14 mouse cellular contexts compared by ENCODE assay signal in the genomic region with DNA sequence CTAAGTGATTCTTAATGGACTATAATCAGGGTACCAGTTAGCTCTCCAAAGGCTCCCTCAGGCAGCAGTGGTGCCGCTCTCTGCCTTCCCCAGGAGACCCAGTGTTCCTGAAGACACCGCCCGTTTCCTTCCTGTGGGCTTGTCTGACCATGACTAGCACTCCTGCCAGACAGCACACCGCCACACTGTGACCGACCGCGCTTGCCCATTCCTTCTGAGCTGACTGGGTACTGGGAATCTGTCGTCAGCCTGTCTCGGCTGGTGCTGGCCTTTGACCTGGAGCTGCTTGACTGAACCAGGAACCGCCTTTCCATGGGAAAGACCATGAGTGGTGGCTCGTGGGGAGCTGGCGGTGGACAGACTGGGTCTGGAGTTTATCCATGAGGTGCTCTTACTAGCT. TPM values are rescaled to one million over a fixed set of nuclear protein-coding genes. Genes with fewer than 3 reads are reported as not detected.
DNase-seq lines count a peak whose midpoint lies in the region; ATAC-seq and TF ChIP-seq lines count a peak whose summit lies in the region.
"Had no signal": no experiment of that assay in that cellular context is flagged by ENCODE, and none has a peak within 500 bp of the region (broad histone marks: within the 10 kb centered on the region; RNA-seq: fewer than 3 reads in every experiment).

No protein-coding gene starts in this region.

- 70% methylated on average over 12 of the region's 12 CpGs for WGBS in liver, embryonic 11.5 days
- 49% methylated on average over 12 of the region's 12 CpGs for WGBS in heart, embryonic 11.5 days (ENCODE audit: insufficient replicate concordance)
- 35% methylated on average over 12 of the region's 12 CpGs for WGBS in kidney, postnatal 0 days
- 88% methylated on average over 12 of the region's 12 CpGs for WGBS in forebrain, embryonic 11.5 days

- no peak overlapping the region for H3K9ac ChIP-seq in liver, embryonic 11.5 days (ENCODE audit: low read depth, low read length)
- no peak overlapping the region for H3K9ac ChIP-seq in heart, embryonic 11.5 days (ENCODE audit: low read depth, low read length)
- no peak overlapping the region for H3K9ac ChIP-seq in kidney, postnatal 0 days (ENCODE audit: low read depth, low read length)
- no peak overlapping the region for H3K9ac ChIP-seq in forebrain, embryonic 11.5 days (ENCODE audit: low read length)
- H3K9ac ChIP-seq: hindbrain, embryonic 15.5 days; limb, embryonic 15.5 days had no signal

- no peak overlapping the region for H3K4me3 ChIP-seq in liver, embryonic 11.5 days (ENCODE audit: low read depth, low read length)
- H3K4me3 ChIP-seq in heart, embryonic 11.5 days (ENCODE audit: low read depth, low read length) = no peak overlapping the region
- no peak overlapping the region for H3K4me3 ChIP-seq in kidney, postnatal 0 days (replicated peaks; ENCODE audit: low read depth, low read length)
- H3K4me3 ChIP-seq in forebrain, embryonic 11.5 days (ENCODE audit: low read depth, low read length) = no peak overlapping the region
- H3K4me3 ChIP-seq: hindbrain, embryonic 15.5 days; limb, embryonic 15.5 days had no signal

- ATAC-seq in liver, embryonic 11.5 days (replicated peaks; ENCODE audit: low FRiP score) = no peak
- peak; percentile 42; the same call in 1 of the 2 replicates for ATAC-seq in heart, embryonic 11.5 days (replicated peaks; ENCODE audit: insufficient number of reproducible peaks, low FRiP score, low TSS enrichment)
- peak; percentile 83 for ATAC-seq in kidney, postnatal 0 days (replicated peaks; ENCODE audit: low FRiP score, low read depth)
- ATAC-seq in forebrain, embryonic 11.5 days (replicated peaks; ENCODE audit: low FRiP score) = no peak
- ATAC-seq: CD4-positive, CD25-positive, alpha-beta regulatory T cell, adult 4 months; Patski had no signal

- H3K4me1 ChIP-seq in liver, embryonic 11.5 days (replicated peaks; ENCODE audit: control insufficient read depth, insufficient read depth, low read length) = no peaks in the 10 kb centered on the region
- peaks cover 4% of the 10 kb centered on the region; the same call in 1 of the 2 replicates for H3K4me1 ChIP-seq in heart, embryonic 11.5 days (ENCODE audit: control insufficient read depth, insufficient read depth, low read length)
- H3K4me1 ChIP-seq in kidney, postnatal 0 days (replicated peaks; ENCODE audit: insufficient read depth, low read length) = no peaks in the 10 kb centered on the region
- no peaks in the 10 kb centered on the region for H3K4me1 ChIP-seq in forebrain, embryonic 11.5 days (replicated peaks; ENCODE audit: control insufficient read depth, insufficient read depth, low read length)
- H3K4me1 ChIP-seq: hindbrain, embryonic 15.5 days; limb, embryonic 15.5 days had no signal

- peak; percentile 25 for DNase-seq in liver
- DNase-seq in liver, embryonic 11.5 days (ENCODE audit: low spot score) = no peak
- DNase-seq in kidney, postnatal 0 days (ENCODE audit: low spot score) = peak; percentile 67
- DNase-seq in lung, postnatal 4 days = peak; percentile 37 to 53
- DNase-seq in ovary, postnatal 10 days (ENCODE audit: low spot score) = no peak
- DNase-seq in forebrain, embryonic 11.5 days (ENCODE audit: low spot score) = no peak
- DNase-seq in gastrocnemius, postnatal 10 days = no peak
- DNase-seq: right cerebral cortex, adult 18-20 months; thymus, postnatal 25 days had no signal

- H3K9me3 ChIP-seq in liver, embryonic 11.5 days (ENCODE audit: control insufficient read depth, low read length) = no peaks in the 10 kb centered on the region
- H3K9me3 ChIP-seq in heart, embryonic 11.5 days (replicated peaks; ENCODE audit: control insufficient read depth, low read length) = no peaks in the 10 kb centered on the region
- no peaks in the 10 kb centered on the region for H3K9me3 ChIP-seq in kidney, postnatal 0 days (replicated peaks; ENCODE audit: low read length)
- H3K9me3 ChIP-seq in forebrain, embryonic 11.5 days (ENCODE audit: control insufficient read depth, low read length) = no peaks in the 10 kb centered on the region
- H3K9me3 ChIP-seq: hindbrain, embryonic 15.5 days; limb, embryonic 15.5 days had no signal

- peaks cover 60% of the 10 kb centered on the region for H3K36me3 ChIP-seq in liver, embryonic 11.5 days (ENCODE audit: control insufficient read depth, insufficient read depth, low read length)
- peaks cover 43% of the 10 kb centered on the region for H3K36me3 ChIP-seq in heart, embryonic 11.5 days (ENCODE audit: control insufficient read depth, insufficient read depth, low read length)
- peaks cover 54% of the 10 kb centered on the region for H3K36me3 ChIP-seq in kidney, postnatal 0 days (ENCODE audit: insufficient read depth, low read length)
- peaks cover 18% of the 10 kb centered on the region; the same call in 1 of the 2 replicates for H3K36me3 ChIP-seq in forebrain, embryonic 11.5 days (ENCODE audit: control insufficient read depth, insufficient read depth, low read length)

- H3K27me3 ChIP-seq in liver, embryonic 11.5 days (replicated peaks; ENCODE audit: control insufficient read depth, insufficient read depth, low read length) = no peaks in the 10 kb centered on the region
- no peaks in the 10 kb centered on the region for H3K27me3 ChIP-seq in heart, embryonic 11.5 days (ENCODE audit: control insufficient read depth, insufficient read depth, low read length)
- H3K27me3 ChIP-seq in kidney, postnatal 0 days (ENCODE audit: insufficient read depth, low read length) = no peaks in the 10 kb centered on the region
- H3K27me3 ChIP-seq in forebrain, embryonic 11.5 days (ENCODE audit: control insufficient read depth, insufficient read depth, low read length) = no peaks in the 10 kb centered on the region
- H3K27me3 ChIP-seq: hindbrain, embryonic 15.5 days; limb, embryonic 15.5 days; Patski had no signal

- H3K27ac ChIP-seq in liver, embryonic 11.5 days (ENCODE audit: low read depth, low read length) = no peak overlapping the region
- H3K27ac ChIP-seq in heart, embryonic 11.5 days (ENCODE audit: low read depth, low read length) = no peak overlapping the region
- no peak overlapping the region for H3K27ac ChIP-seq in kidney, postnatal 0 days
- H3K27ac ChIP-seq in forebrain, embryonic 11.5 days (ENCODE audit: low read depth, low read length) = no peak overlapping the region
- H3K27ac ChIP-seq: hindbrain, embryonic 15.5 days; limb, embryonic 15.5 days had no signal

- H3K4me2 ChIP-seq in liver, embryonic 11.5 days = no peak overlapping the region
- no peak overlapping the region for H3K4me2 ChIP-seq in heart, embryonic 11.5 days
- no peak overlapping the region for H3K4me2 ChIP-seq in kidney, postnatal 0 days (ENCODE audit: low read length)
- no peak overlapping the region for H3K4me2 ChIP-seq in forebrain, embryonic 11.5 days (ENCODE audit: low read depth, low read length, severe bottlenecking)
- H3K4me2 ChIP-seq: hindbrain, embryonic 15.5 days; limb, embryonic 15.5 days had no signal

- TF ChIP-seq CTCF in kidney, postnatal 0 days (IDR thresholded peaks at IDR 0.05; ENCODE audit: low read depth) = no peak

RNA-seq across cellular contexts. Expression of a gene that starts 16.9 kb away (rescaled TPM):
- polyA plus RNA-seq in liver, embryonic 11.5 days (2014; fragmentation: Nextera tagmentation; extraction: Ambion mirVana) = 56.7 and 57.3 TPM in 2 replicates
- polyA plus RNA-seq in heart, embryonic 11.5 days (2014; fragmentation: Nextera tagmentation; extraction: Ambion mirVana) = 28.5 and 33.1 TPM in 2 replicates
- 22.4 and 26.3 TPM in 2 replicates for polyA plus RNA-seq in kidney, postnatal 0 days (2015; fragmentation: Nextera tagmentation; extraction: Ambion mirVana)
- polyA plus RNA-seq in forebrain, embryonic 11.5 days (2014; fragmentation: Nextera tagmentation; extraction: Ambion mirVana) = 75.8 and 79.7 TPM in 2 replicates
- 10 to 100 TPM; 14.5 to 17.9 TPM for total RNA-seq in gastrocnemius, postnatal 10 days (2021)

RNA-seq across cellular contexts. Expression of a gene that starts 20.3 kb away (rescaled TPM):
- polyA plus RNA-seq in liver, embryonic 11.5 days (2014; fragmentation: Nextera tagmentation; extraction: Ambion mirVana) = 1.2 and 1.8 TPM in 2 replicates
- polyA plus RNA-seq in heart, embryonic 11.5 days (2014; fragmentation: Nextera tagmentation; extraction: Ambion mirVana) = 0.27 and 0.52 TPM in 2 replicates
- 0.25 and 0.26 TPM in 2 replicates for polyA plus RNA-seq in kidney, postnatal 0 days (2015; fragmentation: Nextera tagmentation; extraction: Ambion mirVana)
- polyA plus RNA-seq in forebrain, embryonic 11.5 days (2014; fragmentation: Nextera tagmentation; extraction: Ambion mirVana) = 0.79 and 1.5 TPM in 2 replicates
- under 1 TPM; 0.14 to 0.32 TPM for total RNA-seq in gastrocnemius, postnatal 10 days (2021)

RNA-seq across cellular contexts. Expression of a gene that starts 48.2 kb away (rescaled TPM):
- polyA plus RNA-seq in liver, embryonic 11.5 days (2014; fragmentation: Nextera tagmentation; extraction: Ambion mirVana) = 4.6 and 5.5 TPM in 2 replicates
- polyA plus RNA-seq in heart, embryonic 11.5 days (2014; fragmentation: Nextera tagmentation; extraction: Ambion mirVana) = 4.6 and 8.1 TPM in 2 replicates
- polyA plus RNA-seq in kidney, postnatal 0 days (2015; fragmentation: Nextera tagmentation; extraction: Ambion mirVana) = 5.8 and 10.0 TPM in 2 replicates
- polyA plus RNA-seq in forebrain, embryonic 11.5 days (2014; fragmentation: Nextera tagmentation; extraction: Ambion mirVana) = 16.2 and 28.6 TPM in 2 replicates
- total RNA-seq in gastrocnemius, postnatal 10 days (2021) = 10 to 100 TPM; 23.5 to 27.3 TPM

Comparison
In these comparisons a context has a peak if more than half of its experiments do, and no peak if none do; other contexts are left out.
1. DNase-seq: peak in liver (single experiment), kidney, postnatal 0 days (single experiment) and lung, postnatal 4 days (2 of 2); none in liver, embryonic 11.5 days (single experiment), ovary, postnatal 10 days (single experiment), forebrain, embryonic 11.5 days (single experiment) and gastrocnemius, postnatal 10 days (single experiment).
2. ATAC-seq: peak in heart, embryonic 11.5 days (single experiment) and kidney, postnatal 0 days (single experiment); none in liver, embryonic 11.5 days (single experiment) and forebrain, embryonic 11.5 days (single experiment).